Mouse (Mus musculus) stomach, embryonic 16.5 days (tissue): ENCODE measurements at regions not wholly inside any gene's neighbourhood (a gene's known extent, or its start where the extent isn't known, plus 50 kb on each side); places are given as distances from the start of the nearest gene placed in this dataset.

ENCODE experiments used
- ATAC-seq: fragments of 200-750 bp; cut with Nextera tagmentation; 2 replicates; pipeline ENCODE4 v1.8.0; 2017; ENCODE audit warnings: moderate number of reproducible peaks, moderate TSS enrichment; ENCODE audit not compliant: insufficient read depth, low FRiP score
- H3K27ac ChIP-seq: fragments of 300-500 bp; sonication (generic); 2 replicates; pipeline ENCODE4 v1.5.1; 2014; ENCODE audit warnings: low read length
- H3K27me3 ChIP-seq: fragments of 300-500 bp; sonication (generic); 2 replicates; pipeline ENCODE4 v1.6.1; 2014; ENCODE audit warnings: low read length, control low read depth, mixed read lengths; ENCODE audit not compliant: control insufficient read depth, insufficient read depth
- H3K36me3 ChIP-seq: fragments of 300-500 bp; sonication (generic); 2 replicates; pipeline ENCODE4 v1.6.1; 2014; ENCODE audit warnings: low read length; ENCODE audit not compliant: control insufficient read depth, insufficient read depth
- H3K4me1 ChIP-seq: fragments of 300-500 bp; sonication (generic); 2 replicates; pipeline ENCODE4 v1.6.1; 2014; ENCODE audit warnings: low read length, control low read depth, mixed read lengths; ENCODE audit not compliant: control insufficient read depth, insufficient read depth
- H3K4me2 ChIP-seq: fragments of 300-500 bp; sonication (generic); 2 replicates; pipeline ENCODE4 v1.6.1; 2014; ENCODE audit warnings: low read depth, low read length, mixed read lengths
- H3K4me3 ChIP-seq: fragments of 300-500 bp; sonication (generic); replicated peaks from 2 replicates; pipeline ENCODE4 v1.5.1; 2014; ENCODE audit warnings: mild to moderate bottlenecking, low read length
- H3K9ac ChIP-seq: fragments of 300-500 bp; sonication (generic); 2 replicates; pipeline ENCODE4 v1.6.1; 2014; ENCODE audit warnings: low read length
- H3K9me3 ChIP-seq: fragments of 300-500 bp; sonication (generic); replicated peaks from 2 replicates; pipeline ENCODE4 v1.6.1; 2016; ENCODE audit warnings: low read length, control low read depth; ENCODE audit not compliant: control insufficient read depth
- WGBS: fragments of 180-500 bp; shearing (Covaris S2); extraction: QIAGEN DNeasy Blood & Tissue Kit; methylation state at CpG from one replicate; pipeline ENCODE4 v1.1.7; 2014; 5-methylcytosine and 5-hydroxymethylcytosine counted together

- Histone ChIP-seq H3K4me3 (no peak overlapping the region), H3K36me3 (no peaks in the 10 kb centered on the region), H3K27ac (peak overlapping the region; percentile 78), H3K9ac (no peak overlapping the region), H3K27me3 (no peaks in the 10 kb centered on the region), H3K4me1 (peaks cover 12% of the 10 kb centered on the region; the same call in 1 of the 2 replicates), H3K9me3 (no peaks in the 10 kb centered on the region), H3K4me2 (no peak overlapping the region)
- 47% methylated on average over 10 of the region's 10 CpGs for WGBS
- peak; percentile 59; the same call in 1 of the 2 replicates for ATAC-seq
Measured at GRCm38 (mm10) chr1:105177015-105177762, 179.3 kb downstream of the Rnf152 start.

- H3K4me1 ChIP-seq: 0 out of 2 replicates have a peak, but pooled peaks cover 3% of the 10 kb centered on the region
- no peak overlapping the region for H3K4me3 ChIP-seq
- H3K4me2 ChIP-seq: no peak overlapping the region
- WGBS: 66% methylated on average over 1 of the region's 1 CpGs
- H3K36me3 ChIP-seq: no peaks in the 10 kb centered on the region
- H3K27me3 ChIP-seq: no peaks in the 10 kb centered on the region
- no peak for ATAC-seq
- no peak overlapping the region for H3K9ac ChIP-seq
- no peak overlapping the region for H3K27ac ChIP-seq
- no peaks in the 10 kb centered on the region for H3K9me3 ChIP-seq
Measured at GRCm38 (mm10) chr1:105170979-105171378, 185.5 kb downstream of the Rnf152 start.

- no peaks in the 10 kb centered on the region for H3K27me3 ChIP-seq
- H3K4me1 ChIP-seq: 0 out of 2 replicates have a peak, but pooled peaks cover 3% of the 10 kb centered on the region
- 76% methylated on average over 4 of the region's 4 CpGs for WGBS
- no peaks in the 10 kb centered on the region for H3K36me3 ChIP-seq
- H3K4me2 ChIP-seq: no peak overlapping the region
- H3K9ac ChIP-seq: no peak overlapping the region
- H3K9me3 ChIP-seq: no peaks in the 10 kb centered on the region
- H3K27ac ChIP-seq: peak overlapping the region; percentile 42
- 0 out of 2 replicates have a peak, but pooled peaks have one; percentile 49 for ATAC-seq
- H3K4me3 ChIP-seq: no peak overlapping the region
Measured at GRCm38 (mm10) chr1:105170114-105170506, 186.4 kb downstream of the Rnf152 start.

- no peak overlapping the region for H3K4me3 ChIP-seq
- WGBS: 64% methylated on average over 1 of the region's 1 CpGs
- H3K9me3 ChIP-seq: no peaks in the 10 kb centered on the region
- H3K36me3 ChIP-seq: no peaks in the 10 kb centered on the region
- H3K27ac ChIP-seq: peak overlapping the region; percentile 42
- peak; percentile 31; the same call in 1 of the 2 replicates for ATAC-seq
- H3K9ac ChIP-seq: no peak overlapping the region
- H3K4me2 ChIP-seq: no peak overlapping the region
- no peaks in the 10 kb centered on the region for H3K27me3 ChIP-seq
- 0 out of 2 replicates have a peak, but pooled peaks cover 3% of the 10 kb centered on the region for H3K4me1 ChIP-seq
Measured at GRCm38 (mm10) chr1:105169455-105170113, 186.9 kb downstream of the Rnf152 start.

GRCm38 (mm10) chr1:105168808-105169207 lies 187.7 kb downstream of the Rnf152 start:
- no peak overlapping the region for H3K4me3 ChIP-seq
- no peak overlapping the region for H3K4me2 ChIP-seq
- 62% methylated on average over 1 of the region's 1 CpGs for WGBS
- H3K9ac ChIP-seq: no peak overlapping the region
- H3K36me3 ChIP-seq: no peaks in the 10 kb centered on the region
- no peaks in the 10 kb centered on the region for H3K27me3 ChIP-seq
- peak overlapping the region; percentile 42; the same call in 1 of the 2 replicates for H3K27ac ChIP-seq
- 0 out of 2 replicates have a peak, but pooled peaks cover 3% of the 10 kb centered on the region for H3K4me1 ChIP-seq
- no peak for ATAC-seq
- H3K9me3 ChIP-seq: no peaks in the 10 kb centered on the region

GRCm38 (mm10) chr1:105157459-105158124 lies 198.9 kb downstream of the Rnf152 start:
- 52% methylated on average over 2 of the region's 2 CpGs for WGBS
- no peaks in the 10 kb centered on the region for H3K9me3 ChIP-seq
- no peak overlapping the region for H3K4me3 ChIP-seq
- H3K27ac ChIP-seq: no peak overlapping the region
- no peak overlapping the region for H3K9ac ChIP-seq
- H3K27me3 ChIP-seq: no peaks in the 10 kb centered on the region
- no peaks in the 10 kb centered on the region for H3K4me1 ChIP-seq
- ATAC-seq: no peak
- no peak overlapping the region for H3K4me2 ChIP-seq
- H3K36me3 ChIP-seq: no peaks in the 10 kb centered on the region

- ATAC-seq: peak; percentile 53; the same call in 1 of the 2 replicates
- H3K9me3 ChIP-seq: no peaks in the 10 kb centered on the region
- H3K27ac ChIP-seq: no peak overlapping the region
- H3K36me3 ChIP-seq: no peaks in the 10 kb centered on the region
- no peaks in the 10 kb centered on the region for H3K4me1 ChIP-seq
- no peak overlapping the region for H3K4me3 ChIP-seq
- H3K9ac ChIP-seq: no peak overlapping the region
- no peak overlapping the region for H3K4me2 ChIP-seq
- H3K27me3 ChIP-seq: no peaks in the 10 kb centered on the region
- WGBS: 76% methylated on average over 6 of the region's 6 CpGs
Measured at GRCm38 (mm10) chr1:105152175-105152828, 204.2 kb downstream of the Rnf152 start.

- ATAC-seq: no peak
- no peaks in the 10 kb centered on the region for H3K4me1 ChIP-seq
- H3K9me3 ChIP-seq: no peaks in the 10 kb centered on the region
- H3K27ac ChIP-seq: no peak overlapping the region
- no peak overlapping the region for H3K4me2 ChIP-seq
- no peak overlapping the region for H3K9ac ChIP-seq
- no peaks in the 10 kb centered on the region for H3K27me3 ChIP-seq
- H3K4me3 ChIP-seq: no peak overlapping the region
- WGBS: 59% methylated on average over 1 of the region's 1 CpGs
- no peaks in the 10 kb centered on the region for H3K36me3 ChIP-seq
Measured at GRCm38 (mm10) chr1:105151466-105151846, 205.1 kb downstream of the Rnf152 start.
